Mouse (Mus musculus): ENCODE results near the gene Prr5. TPM values are rescaled to one million over a fixed set of nuclear protein-coding genes. Genes with fewer than 3 reads are reported as not detected.
A peak's percentile ranks its signal among the peaks of the same experiment; 100 is the strongest.

Prr5 gene
- 35.0 and 35.6 TPM in 2 replicates for polyA plus RNA-seq (2015; fragmentation: Nextera tagmentation; extraction: Ambion mirVana)

- DNase-seq (ENCODE audit: low spot score), result no peak
- H3K4me1 ChIP-seq (replicated peaks; ENCODE audit: insufficient read depth, low read length), result peaks cover 6% of the 10 kb centered on the region
- H3K27me3 ChIP-seq (ENCODE audit: insufficient read depth, low read length), result no peaks in the 10 kb centered on the region
- H3K27ac ChIP-seq, result 0 out of 2 replicates have a peak within 1 kb of the TSS, but pooled peaks have one; percentile 36
- no peak within 1 kb of the TSS for H3K4me2 ChIP-seq (ENCODE audit: low read length)
- H3K36me3 ChIP-seq (ENCODE audit: insufficient read depth, low read length), result no peaks in the 10 kb centered on the region
- no peak within 1 kb of the TSS for H3K4me3 ChIP-seq (replicated peaks; ENCODE audit: low read depth, low read length)
- no peak within 1 kb of the TSS for H3K9ac ChIP-seq (ENCODE audit: low read depth, low read length)
- no peaks in the 10 kb centered on the region for H3K9me3 ChIP-seq (replicated peaks; ENCODE audit: low read length)
- 53% methylated on average over 14 of the region's 14 CpGs for WGBS
- TF ChIP-seq CTCF (IDR thresholded peaks at IDR 0.05; ENCODE audit: low read depth), result no peak
- ATAC-seq (replicated peaks; ENCODE audit: low FRiP score, low read depth), result peak; percentile 26; the same call in 1 of the 2 replicates
Observed at GRCm38 (mm10) chr15:84668938-84669747, at the start of gene Prr5. TSS of gene Prr5 (plus strand) at chr15:84669620.

GRCm38 (mm10) chr15:84620028-84620427 lies 49.4 kb upstream of the Prr5 start:
- TF ChIP-seq CTCF (IDR thresholded peaks at IDR 0.05; ENCODE audit: low read depth), result no peak
- Histone ChIP-seq H3K4me1 (replicated peaks; ENCODE audit: insufficient read depth, low read length) (no peaks in the 10 kb centered on the region), H3K4me3 (replicated peaks; ENCODE audit: low read depth, low read length) (no peak overlapping the region), H3K9ac (ENCODE audit: low read depth, low read length) (no peak overlapping the region), H3K27me3 (ENCODE audit: insufficient read depth, low read length) (no peaks in the 10 kb centered on the region; the same call in 1 of the 2 replicates), H3K9me3 (replicated peaks; ENCODE audit: low read length) (no peaks in the 10 kb centered on the region), H3K4me2 (ENCODE audit: low read length) (no peak overlapping the region), H3K27ac (no peak overlapping the region), H3K36me3 (ENCODE audit: insufficient read depth, low read length) (no peaks in the 10 kb centered on the region)
- no peak for DNase-seq (ENCODE audit: low spot score)
- 56% methylated on average over 3 of the region's 3 CpGs for WGBS
- no peak for ATAC-seq (replicated peaks; ENCODE audit: low FRiP score, low read depth)

- no peaks in the 10 kb centered on the region for H3K4me1 ChIP-seq (replicated peaks; ENCODE audit: insufficient read depth, low read length)
- DNase-seq (ENCODE audit: low spot score) (no peak), ATAC-seq (replicated peaks; ENCODE audit: low FRiP score, low read depth) (no peak)
- H3K9ac ChIP-seq (ENCODE audit: low read depth, low read length), result no peak overlapping the region
- no peak overlapping the region for H3K4me3 ChIP-seq (replicated peaks; ENCODE audit: low read depth, low read length)
- no peaks in the 10 kb centered on the region for H3K27me3 ChIP-seq (ENCODE audit: insufficient read depth, low read length)
- no peaks in the 10 kb centered on the region for H3K36me3 ChIP-seq (ENCODE audit: insufficient read depth, low read length)
- no peaks in the 10 kb centered on the region for H3K9me3 ChIP-seq (replicated peaks; ENCODE audit: low read length)
- TF ChIP-seq CTCF (IDR thresholded peaks at IDR 0.05; ENCODE audit: low read depth), result no peak
- H3K4me2 ChIP-seq (ENCODE audit: low read length), result no peak overlapping the region
- no peak overlapping the region for H3K27ac ChIP-seq
- WGBS, result 36% methylated on average over 14 of the region's 14 CpGs
Observed at GRCm38 (mm10) chr15:84621722-84622428, 47.5 kb upstream of the Prr5 start.

- DNase-seq (ENCODE audit: low spot score), result peak; percentile 25
- no peak overlapping the region for H3K27ac ChIP-seq
- no peaks in the 10 kb centered on the region for H3K9me3 ChIP-seq (replicated peaks; ENCODE audit: low read length)
- no peaks in the 10 kb centered on the region for H3K36me3 ChIP-seq (ENCODE audit: insufficient read depth, low read length)
- no peak for ATAC-seq (replicated peaks; ENCODE audit: low FRiP score, low read depth)
- TF ChIP-seq CTCF (IDR thresholded peaks at IDR 0.05; ENCODE audit: low read depth), result no peak
- H3K9ac ChIP-seq (ENCODE audit: low read depth, low read length), result no peak overlapping the region
- no peak overlapping the region for H3K4me2 ChIP-seq (ENCODE audit: low read length)
- WGBS, result 43% methylated on average over 9 of the region's 9 CpGs
- H3K4me3 ChIP-seq (replicated peaks; ENCODE audit: low read depth, low read length), result no peak overlapping the region
- H3K4me1 ChIP-seq (replicated peaks; ENCODE audit: insufficient read depth, low read length), result no peaks in the 10 kb centered on the region
- H3K27me3 ChIP-seq (ENCODE audit: insufficient read depth, low read length), result no peaks in the 10 kb centered on the region
Observed at GRCm38 (mm10) chr15:84624870-84625269, 44.5 kb upstream of the Prr5 start.

GRCm38 (mm10) chr15:84625712-84626414 lies 43.6 kb upstream of the Prr5 start:
- H3K9ac ChIP-seq (ENCODE audit: low read depth, low read length), result no peak overlapping the region
- peak; percentile 23; the same call in 1 of the 2 replicates for ATAC-seq (replicated peaks; ENCODE audit: low FRiP score, low read depth)
- H3K4me2 ChIP-seq (ENCODE audit: low read length), result no peak overlapping the region
- no peaks in the 10 kb centered on the region for H3K9me3 ChIP-seq (replicated peaks; ENCODE audit: low read length)
- no peak for TF ChIP-seq CTCF (IDR thresholded peaks at IDR 0.05; ENCODE audit: low read depth)
- H3K27ac ChIP-seq, result no peak overlapping the region
- no peaks in the 10 kb centered on the region for H3K27me3 ChIP-seq (ENCODE audit: insufficient read depth, low read length)
- H3K36me3 ChIP-seq (ENCODE audit: insufficient read depth, low read length), result no peaks in the 10 kb centered on the region
- no peaks in the 10 kb centered on the region for H3K4me1 ChIP-seq (replicated peaks; ENCODE audit: insufficient read depth, low read length)
- DNase-seq (ENCODE audit: low spot score), result peak; percentile 66
- no peak overlapping the region for H3K4me3 ChIP-seq (replicated peaks; ENCODE audit: low read depth, low read length)
- 57% methylated on average over 6 of the region's 6 CpGs for WGBS

- Histone ChIP-seq H3K9me3 (replicated peaks; ENCODE audit: low read length) (no peaks in the 10 kb centered on the region), H3K4me2 (ENCODE audit: low read length) (no peak overlapping the region), H3K9ac (ENCODE audit: low read depth, low read length) (no peak overlapping the region), H3K4me3 (replicated peaks; ENCODE audit: low read depth, low read length) (no peak overlapping the region), H3K27me3 (ENCODE audit: insufficient read depth, low read length) (no peaks in the 10 kb centered on the region), H3K4me1 (replicated peaks; ENCODE audit: insufficient read depth, low read length) (no peaks in the 10 kb centered on the region), H3K36me3 (ENCODE audit: insufficient read depth, low read length) (no peaks in the 10 kb centered on the region), H3K27ac (no peak overlapping the region)
- ATAC-seq (replicated peaks; ENCODE audit: low FRiP score, low read depth) (no peak), DNase-seq (ENCODE audit: low spot score) (no peak)
- WGBS, result 80% methylated on average over 5 of the region's 5 CpGs
- no peak for TF ChIP-seq CTCF (IDR thresholded peaks at IDR 0.05; ENCODE audit: low read depth)
Observed at GRCm38 (mm10) chr15:84627308-84627707, 42.1 kb upstream of the Prr5 start.
